ENCODE assay signal across 8 mouse cellular contexts in the genomic region with DNA sequence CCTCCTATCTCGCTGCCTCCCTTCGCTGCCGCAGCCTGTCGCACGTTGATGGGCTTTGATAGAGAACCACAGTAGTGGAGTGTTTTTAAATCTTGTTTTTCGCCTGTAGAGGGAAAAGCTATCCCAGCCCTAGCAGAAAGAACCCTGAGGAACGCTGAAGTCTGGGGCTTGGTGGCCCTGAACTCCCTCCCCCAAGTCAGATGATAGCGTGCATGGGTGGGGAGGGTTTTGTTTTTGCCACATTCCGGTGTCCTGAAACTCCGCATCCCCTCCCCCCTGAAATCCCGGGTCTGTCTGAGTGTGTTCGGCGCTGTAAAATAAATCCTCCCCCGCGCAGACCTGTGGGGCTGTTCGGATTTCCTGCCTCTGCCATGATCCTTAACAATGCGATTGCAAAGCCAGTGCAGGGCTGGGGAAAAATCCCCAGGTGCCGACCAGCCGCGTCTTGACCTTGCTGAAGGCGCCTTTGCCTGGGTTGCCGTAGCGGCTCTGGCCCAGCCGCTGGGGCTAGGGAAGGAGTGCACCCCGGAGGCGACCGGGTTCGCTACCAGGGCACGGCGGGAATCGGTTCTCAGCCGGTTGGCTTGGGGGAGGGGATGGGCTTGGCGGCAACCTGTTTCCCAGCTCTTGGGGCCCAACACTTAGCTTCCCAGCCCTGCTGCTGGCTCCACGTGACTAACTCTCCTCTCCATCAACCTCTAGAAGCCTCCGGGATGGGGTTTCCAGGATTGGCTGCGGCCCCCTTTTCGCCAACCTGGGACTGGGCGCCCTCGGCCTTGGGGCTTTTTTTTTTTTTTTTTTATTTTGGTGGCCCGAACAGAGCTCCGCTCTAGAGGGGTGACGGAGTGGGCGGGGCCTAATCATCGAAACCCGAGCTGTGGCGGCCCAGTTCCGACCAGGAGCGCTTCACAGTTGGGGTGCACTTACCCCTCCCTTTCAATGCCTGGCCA. TPM values are rescaled to one million over a fixed set of nuclear protein-coding genes. Genes with fewer than 3 reads are reported as not detected.
DNase-seq lines count a peak whose midpoint lies in the region; ATAC-seq and TF ChIP-seq lines count a peak whose summit lies in the region.

No protein-coding gene starts in this region.

- peak; percentile 28 to 49 for DNase-seq in heart, adult 2 months
- no peak for DNase-seq in heart, adult 8-10 months (ENCODE audit: low spot score)
- peak; percentile 85 for DNase-seq in embryo, embryonic 9.5 days (ENCODE audit: extremely low spot score)
- DNase-seq in kidney, postnatal 10 days = peak; percentile 83
- peak; percentile 85 for DNase-seq in neural tube, embryonic 10.5 days (ENCODE audit: extremely low spot score, low spot score)
- peak; percentile 35 for DNase-seq in testis, postnatal 14 days (ENCODE audit: low spot score)

- H3K9ac ChIP-seq in heart, adult 2 months (ENCODE audit: low read depth, low read length) = no peak overlapping the region
- peak overlapping the region; percentile 71 for H3K9ac ChIP-seq in heart, embryonic 15.5 days
- no peak overlapping the region for H3K9ac ChIP-seq in liver, embryonic 12.5 days

- no peak for TF ChIP-seq POLR2A in heart, adult 2 months (IDR thresholded peaks at IDR 0.05; ENCODE audit: insufficient read depth, low read depth, low read length)

- no peak for TF ChIP-seq CTCF in heart, adult 2 months (IDR thresholded peaks at IDR 0.05)

- intact Hi-C loops in heart, adult 2 months (cut with DNase I) = no loop called here

- peak overlapping the region; percentile 50 for H3K4me3 ChIP-seq in heart, adult 2 months
- peak overlapping the region; percentile 73 for H3K4me3 ChIP-seq in heart, embryonic 15.5 days
- peak overlapping the region; percentile 42 for H3K4me3 ChIP-seq in liver, embryonic 12.5 days

- no peaks in the 10 kb centered on the region for H3K36me3 ChIP-seq in heart, adult 2 months (ENCODE audit: control insufficient read depth, insufficient read depth, low read length)
- no peaks in the 10 kb centered on the region for H3K36me3 ChIP-seq in heart, embryonic 15.5 days
- no peaks in the 10 kb centered on the region for H3K36me3 ChIP-seq in liver, embryonic 12.5 days

- peaks cover 18% of the 10 kb centered on the region for H3K27me3 ChIP-seq in heart, adult 2 months (ENCODE audit: control insufficient read depth, insufficient read depth, low read length)
- H3K27me3 ChIP-seq in heart, embryonic 15.5 days = peaks cover 27% of the 10 kb centered on the region
- peaks cover 72% of the 10 kb centered on the region for H3K27me3 ChIP-seq in liver, embryonic 12.5 days (replicated peaks)

- no peaks in the 10 kb centered on the region for H3K79me2 ChIP-seq in heart, adult 2 months (replicated peaks; ENCODE audit: control insufficient read depth, insufficient read depth, low read length)

- TF ChIP-seq EP300 in heart, adult 2 months (IDR thresholded peaks at IDR 0.05; ENCODE audit: insufficient read depth, low read depth, low read length) = no peak

- H3K4me2 ChIP-seq in heart, embryonic 15.5 days = peak overlapping the region; percentile 90
- H3K4me2 ChIP-seq in liver, embryonic 12.5 days = peak overlapping the region; percentile 64

- no peaks in the 10 kb centered on the region for H3K4me1 ChIP-seq in heart, adult 2 months (ENCODE audit: control insufficient read depth, insufficient read depth, low read length)
- H3K4me1 ChIP-seq in heart, embryonic 15.5 days (replicated peaks) = peaks cover 33% of the 10 kb centered on the region
- peaks cover 5% of the 10 kb centered on the region; the same call in 1 of the 2 replicates for H3K4me1 ChIP-seq in liver, embryonic 12.5 days

- ATAC-seq in heart, embryonic 15.5 days (replicated peaks; ENCODE audit: insufficient number of reproducible peaks, insufficient read depth, low FRiP score, low read depth) = peak; percentile 16
- 0 out of 2 replicates have a peak, but pooled peaks have one; percentile 31 for ATAC-seq in liver, embryonic 12.5 days

- under 1% methylated on average over 48 of the region's 48 CpGs for WGBS in heart, adult 2 months
- under 1% methylated on average over 48 of the region's 48 CpGs for WGBS in heart, embryonic 15.5 days
- under 1% methylated on average over 48 of the region's 48 CpGs for WGBS in liver, embryonic 12.5 days (ENCODE audit: insufficient replicate concordance)

- no peaks in the 10 kb centered on the region for H3K9me3 ChIP-seq in heart, embryonic 15.5 days (replicated peaks)
- no peaks in the 10 kb centered on the region for H3K9me3 ChIP-seq in liver, embryonic 12.5 days (replicated peaks)

- H3K27ac ChIP-seq in heart, adult 2 months = no peak overlapping the region
- H3K27ac ChIP-seq in heart, embryonic 15.5 days = peak overlapping the region; percentile 34
- no peak overlapping the region for H3K27ac ChIP-seq in liver, embryonic 12.5 days

RNA-seq across cellular contexts. Expression of gene Tenm4, which starts 41.8 kb away (rescaled TPM):
- 1 to 10 TPM in 1 of 2 experiments, under 1 TPM in 1; 0.34 to 1.3 TPM for total RNA-seq in heart, adult 2 months (2021)
- polyA plus RNA-seq in heart, adult 2 months (2012; rRNA removed) = 0.67 and 0.74 TPM in 2 replicates
- total RNA-seq in heart, adult 8-10 months (2022) = 1 to 10 TPM in 2 of 4 experiments, under 1 TPM in 2; 0.34 to 1.4 (median 1.00) TPM
- polyA plus RNA-seq in heart, embryonic 15.5 days (2015; fragmentation: Nextera tagmentation; extraction: Ambion mirVana) = 7.9 and 11.1 TPM in 2 replicates
- 1.9 and 2.3 TPM in 2 replicates for polyA plus RNA-seq in liver, embryonic 12.5 days (2016; fragmentation: Nextera tagmentation; extraction: Ambion mirVana)
